Mouse (Mus musculus): ENCODE data around the gene Haao.

- TF ChIP-seq CTCF (IDR thresholded peaks at IDR 0.05; ENCODE audit: low read depth, low read length) (no peak), POLR2A (IDR thresholded peaks at IDR 0.05; ENCODE audit: extremely low read depth, insufficient read depth, low read length) (no peak)
These were observed 38.6 kb upstream of the Haao start for GRCm38 (mm10) chr17:83886395-83886794.
